Comparison of ENCODE assay signal across 12 mouse cellular contexts in genomic region chr9:67760991-67761390, GRCm38 (mm10). TPM values are rescaled to one million over a fixed set of nuclear protein-coding genes. Genes with fewer than 3 reads are reported as not detected.
A peak's percentile ranks its signal among the peaks of the same experiment; 100 is the strongest.
DNase-seq lines count a peak whose midpoint lies in the region; ATAC-seq and TF ChIP-seq lines count a peak whose summit lies in the region.
"Had no signal": no experiment of that assay in that cellular context is flagged by ENCODE, and none has a peak within 500 bp of the region (broad histone marks: within the 10 kb centered on the region; RNA-seq: fewer than 3 reads in every experiment).

No protein-coding gene starts in this region.

- no peak overlapping the region for H3K9ac ChIP-seq in kidney, postnatal 0 days (ENCODE audit: low read depth, low read length)
- H3K9ac ChIP-seq in embryonic facial prominence, embryonic 15.5 days = no peak overlapping the region
- no peak overlapping the region for H3K9ac ChIP-seq in hindbrain, embryonic 15.5 days
- H3K9ac ChIP-seq in midbrain, embryonic 16.5 days (ENCODE audit: low read depth, low read length) = peak overlapping the region; percentile 78
- H3K9ac ChIP-seq: liver, embryonic 13.5 days had no signal

- H3K36me3 ChIP-seq in kidney, postnatal 0 days (ENCODE audit: insufficient read depth, low read length) = no peaks in the 10 kb centered on the region
- H3K36me3 ChIP-seq in embryonic facial prominence, embryonic 15.5 days = no peaks in the 10 kb centered on the region
- H3K36me3 ChIP-seq in hindbrain, embryonic 15.5 days = no peaks in the 10 kb centered on the region
- no peaks in the 10 kb centered on the region for H3K36me3 ChIP-seq in midbrain, embryonic 16.5 days (ENCODE audit: control insufficient read depth, insufficient read depth, low read length)
- H3K36me3 ChIP-seq: G1E; liver, embryonic 13.5 days had no signal

- H3K4me1 ChIP-seq in kidney, postnatal 0 days (replicated peaks; ENCODE audit: insufficient read depth, low read length) = no peaks in the 10 kb centered on the region; the same call in 1 of the 2 replicates
- peaks cover 14% of the 10 kb centered on the region for H3K4me1 ChIP-seq in embryonic facial prominence, embryonic 15.5 days
- H3K4me1 ChIP-seq in hindbrain, embryonic 15.5 days (replicated peaks) = peaks cover 18% of the 10 kb centered on the region
- H3K4me1 ChIP-seq in midbrain, embryonic 16.5 days (ENCODE audit: control insufficient read depth, insufficient read depth, low read length) = peaks cover 14% of the 10 kb centered on the region
- H3K4me1 ChIP-seq: liver, embryonic 13.5 days had no signal

- ATAC-seq in kidney, postnatal 0 days (replicated peaks; ENCODE audit: low FRiP score, low read depth) = no peak
- ATAC-seq in embryonic facial prominence, embryonic 15.5 days (ENCODE audit: insufficient number of reproducible peaks, low FRiP score, low TSS enrichment, low read depth) = no peak
- ATAC-seq in hindbrain, embryonic 15.5 days (ENCODE audit: low FRiP score, low read depth) = no peak
- no peak for ATAC-seq in midbrain, embryonic 16.5 days

- no peak overlapping the region for H3K27ac ChIP-seq in kidney, postnatal 0 days
- H3K27ac ChIP-seq in embryonic facial prominence, embryonic 15.5 days (replicated peaks) = no peak overlapping the region
- no peak overlapping the region for H3K27ac ChIP-seq in hindbrain, embryonic 15.5 days (replicated peaks)
- H3K27ac ChIP-seq in midbrain, embryonic 16.5 days (ENCODE audit: low read length) = no peak overlapping the region; the same call in 1 of the 2 replicates
- H3K27ac ChIP-seq: liver, embryonic 13.5 days had no signal

- DNase-seq in kidney, postnatal 0 days (ENCODE audit: low spot score) = no peak
- DNase-seq in kidney, postnatal 25 days = no peak
- no peak for DNase-seq in frontal cortex, postnatal 10 days (ENCODE audit: low spot score in 2 of 2)
- no peak for DNase-seq in right cerebral cortex, adult 2 months (ENCODE audit: low spot score in 2 of 2)
- DNase-seq in cerebellum, postnatal 25 days = no peak
- DNase-seq: kidney, adult 11 months; liver, embryonic 13.5 days had no signal

- H3K4me3 ChIP-seq in kidney, postnatal 0 days (replicated peaks; ENCODE audit: low read depth, low read length) = peak overlapping the region; percentile 52; the same call in 1 of the 2 replicates
- H3K4me3 ChIP-seq in embryonic facial prominence, embryonic 15.5 days (replicated peaks) = no peak overlapping the region
- H3K4me3 ChIP-seq in hindbrain, embryonic 15.5 days = peak overlapping the region; percentile 81
- peak overlapping the region; percentile 69 for H3K4me3 ChIP-seq in midbrain, embryonic 16.5 days (ENCODE audit: low read depth, low read length)

- peak overlapping the region; percentile 96 for H3K4me2 ChIP-seq in kidney, postnatal 0 days (ENCODE audit: low read length)
- H3K4me2 ChIP-seq in embryonic facial prominence, embryonic 15.5 days (replicated peaks) = peak overlapping the region; percentile 99; the same call in 1 of the 2 replicates
- peak overlapping the region; percentile 88 for H3K4me2 ChIP-seq in hindbrain, embryonic 15.5 days
- peak overlapping the region; percentile 93 for H3K4me2 ChIP-seq in midbrain, embryonic 16.5 days (ENCODE audit: low read length)

- H3K9me3 ChIP-seq in kidney, postnatal 0 days (replicated peaks; ENCODE audit: low read length) = no peaks in the 10 kb centered on the region
- H3K9me3 ChIP-seq in embryonic facial prominence, embryonic 15.5 days (replicated peaks) = no peaks in the 10 kb centered on the region
- no peaks in the 10 kb centered on the region for H3K9me3 ChIP-seq in hindbrain, embryonic 15.5 days
- H3K9me3 ChIP-seq in midbrain, embryonic 16.5 days (replicated peaks; ENCODE audit: control insufficient read depth, low read length, poor library complexity, severe bottlenecking) = no peaks in the 10 kb centered on the region
- H3K9me3 ChIP-seq: liver, embryonic 13.5 days had no signal

- no peak for TF ChIP-seq CTCF in kidney, postnatal 0 days (IDR thresholded peaks at IDR 0.05; ENCODE audit: low read depth)

- WGBS in kidney, postnatal 0 days = 67% methylated on average over 6 of the region's 6 CpGs
- 71% methylated on average over 6 of the region's 6 CpGs for WGBS in embryonic facial prominence, embryonic 15.5 days
- 62% methylated on average over 6 of the region's 6 CpGs for WGBS in hindbrain, embryonic 15.5 days
- 53% methylated on average over 6 of the region's 6 CpGs for WGBS in midbrain, embryonic 16.5 days

- peaks cover 11% of the 10 kb centered on the region for H3K27me3 ChIP-seq in kidney, postnatal 0 days (ENCODE audit: insufficient read depth, low read length)
- H3K27me3 ChIP-seq in embryonic facial prominence, embryonic 15.5 days = peaks cover 36% of the 10 kb centered on the region
- H3K27me3 ChIP-seq in hindbrain, embryonic 15.5 days = no peaks in the 10 kb centered on the region
- H3K27me3 ChIP-seq in midbrain, embryonic 16.5 days (ENCODE audit: control insufficient read depth, insufficient read depth, low read depth, low read length) = peaks cover 5% of the 10 kb centered on the region

RNA-seq across cellular contexts. Expression of gene C2cd4b, which starts 1.8 kb away (rescaled TPM):
- 0.32 and 0.54 TPM in 2 replicates for polyA plus RNA-seq in kidney, postnatal 0 days (2015; fragmentation: Nextera tagmentation; extraction: Ambion mirVana)
- 0.45 and 0.64 TPM in 2 replicates for polyA plus RNA-seq in embryonic facial prominence, embryonic 15.5 days (2015; fragmentation: Nextera tagmentation; extraction: Ambion mirVana)
- 0.85 and 1.2 TPM in 2 replicates for polyA plus RNA-seq in hindbrain, embryonic 15.5 days (2015; fragmentation: Nextera tagmentation; extraction: Ambion mirVana)
- polyA plus RNA-seq in midbrain, embryonic 16.5 days (2015; fragmentation: Nextera tagmentation; extraction: Ambion mirVana) = 0.70 and 0.78 TPM in 2 replicates
- polyA plus RNA-seq: embryonic facial prominence, embryonic 11.5 days; G1E; liver, embryonic 13.5 days had no signal
